In the genomic region with DNA sequence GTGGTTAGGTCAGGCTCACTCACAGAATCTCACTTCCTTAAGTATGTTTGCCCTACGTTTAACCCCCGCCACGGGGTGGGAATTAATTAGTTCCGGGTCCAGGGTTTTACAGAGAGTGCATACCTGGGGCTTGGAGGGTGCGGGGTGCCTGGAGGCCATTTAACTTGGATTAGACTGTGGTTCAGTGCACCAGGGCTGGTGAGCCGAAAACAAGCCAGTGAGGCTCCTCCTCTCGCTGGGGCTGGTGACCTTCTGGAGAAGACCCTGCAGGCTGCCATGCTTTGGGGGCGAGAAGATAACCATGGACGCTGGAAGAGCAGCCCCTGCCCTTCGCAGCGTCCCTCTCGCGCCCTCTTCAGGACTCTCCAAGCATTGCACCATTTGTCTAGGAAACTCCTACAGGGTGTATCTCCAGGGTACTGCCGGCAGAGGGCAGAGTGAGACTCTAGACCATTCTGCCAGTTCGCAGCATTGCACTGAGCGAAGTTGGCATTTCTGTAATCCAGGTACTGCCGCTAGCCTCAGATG, we compare ENCODE assay signal across 10 mouse cellular contexts. TPM values are rescaled to one million over a fixed set of nuclear protein-coding genes. Genes with fewer than 3 reads are reported as not detected.
DNase-seq lines count a peak whose midpoint lies in the region; ATAC-seq and TF ChIP-seq lines count a peak whose summit lies in the region.
"Had no signal": no experiment of that assay in that cellular context is flagged by ENCODE, and none has a peak within 500 bp of the region (broad histone marks: within the 10 kb centered on the region; RNA-seq: fewer than 3 reads in every experiment).

No protein-coding gene starts in this region.

- 35% methylated on average over 17 of the region's 17 CpGs for WGBS in intestine, embryonic 14.5 days
- WGBS in intestine, embryonic 16.5 days, result 33% methylated on average over 17 of the region's 17 CpGs
- 28% methylated on average over 17 of the region's 17 CpGs for WGBS in embryonic facial prominence, embryonic 11.5 days
- WGBS in hindbrain, postnatal 0 days, result 30% methylated on average over 17 of the region's 17 CpGs

- H3K4me1 ChIP-seq in intestine, embryonic 14.5 days (replicated peaks; ENCODE audit: control insufficient read depth, insufficient read depth, low read length), result no peaks in the 10 kb centered on the region
- no peaks in the 10 kb centered on the region for H3K4me1 ChIP-seq in intestine, embryonic 16.5 days (ENCODE audit: control insufficient read depth, insufficient read depth, low read length)
- no peaks in the 10 kb centered on the region for H3K4me1 ChIP-seq in embryonic facial prominence, embryonic 11.5 days (ENCODE audit: control insufficient read depth, insufficient read depth, low read length)
- no peaks in the 10 kb centered on the region for H3K4me1 ChIP-seq in hindbrain, postnatal 0 days (ENCODE audit: insufficient read depth, low read length)
- H3K4me1 ChIP-seq: embryonic facial prominence, embryonic 12.5 days had no signal

- no peaks in the 10 kb centered on the region for H3K9me3 ChIP-seq in intestine, embryonic 14.5 days (ENCODE audit: control insufficient read depth, low read length)
- no peaks in the 10 kb centered on the region for H3K9me3 ChIP-seq in intestine, embryonic 16.5 days (ENCODE audit: control insufficient read depth, low read length)
- no peaks in the 10 kb centered on the region for H3K9me3 ChIP-seq in embryonic facial prominence, embryonic 11.5 days (replicated peaks; ENCODE audit: control insufficient read depth, low read length)
- no peaks in the 10 kb centered on the region for H3K9me3 ChIP-seq in hindbrain, postnatal 0 days (ENCODE audit: low read length)
- H3K9me3 ChIP-seq: embryonic facial prominence, embryonic 12.5 days had no signal

- peak; percentile 73 for DNase-seq in intestine, embryonic 14.5 days (ENCODE audit: low spot score)
- DNase-seq in adrenal gland, postnatal 25 days, result peak; percentile 67
- DNase-seq in embryonic facial prominence, embryonic 11.5 days (ENCODE audit: low spot score), result peak; percentile 74
- peak; percentile 80 for DNase-seq in hindbrain, postnatal 0 days (ENCODE audit: low spot score)
- peak; percentile 32 for DNase-seq in left cerebral cortex, adult 11 months (ENCODE audit: low spot score)
- peak; percentile 74 for DNase-seq in mesoderm, embryonic 11.5 days (ENCODE audit: low read depth, low spot score)
- DNase-seq in testis, postnatal 14 days (ENCODE audit: low spot score), result peak; percentile 83

- ATAC-seq in intestine, embryonic 14.5 days (replicated peaks; ENCODE audit: low FRiP score, low TSS enrichment, low read depth), result no peak
- ATAC-seq in intestine, embryonic 16.5 days, result no peak
- ATAC-seq in embryonic facial prominence, embryonic 11.5 days (replicated peaks; ENCODE audit: insufficient number of reproducible peaks, low FRiP score, low TSS enrichment, low read depth), result peak; percentile 64
- ATAC-seq in hindbrain, postnatal 0 days, result peak; percentile 45; the same call in 1 of the 2 replicates

- no peak overlapping the region for H3K4me3 ChIP-seq in intestine, embryonic 14.5 days (ENCODE audit: low read depth, low read length)
- no peak overlapping the region for H3K4me3 ChIP-seq in intestine, embryonic 16.5 days (ENCODE audit: low read length)
- no peak overlapping the region for H3K4me3 ChIP-seq in embryonic facial prominence, embryonic 11.5 days (ENCODE audit: low read depth, low read length)
- no peak overlapping the region for H3K4me3 ChIP-seq in hindbrain, postnatal 0 days (ENCODE audit: low read length)
- H3K4me3 ChIP-seq: embryonic facial prominence, embryonic 12.5 days; myocyte had no signal

- no peak overlapping the region for H3K27ac ChIP-seq in intestine, embryonic 14.5 days (ENCODE audit: low read depth)
- no peak overlapping the region for H3K27ac ChIP-seq in intestine, embryonic 16.5 days (ENCODE audit: low read length)
- no peak overlapping the region for H3K27ac ChIP-seq in embryonic facial prominence, embryonic 11.5 days (replicated peaks; ENCODE audit: low read depth, low read length)
- no peak overlapping the region for H3K27ac ChIP-seq in hindbrain, postnatal 0 days
- H3K27ac ChIP-seq: embryonic facial prominence, embryonic 12.5 days had no signal

- no peak overlapping the region for H3K4me2 ChIP-seq in intestine, embryonic 14.5 days (ENCODE audit: low read length)
- no peak overlapping the region for H3K4me2 ChIP-seq in intestine, embryonic 16.5 days (ENCODE audit: low read depth, low read length)
- no peak overlapping the region for H3K4me2 ChIP-seq in embryonic facial prominence, embryonic 11.5 days (ENCODE audit: low read depth, low read length)
- H3K4me2 ChIP-seq in hindbrain, postnatal 0 days (ENCODE audit: low read depth, low read length), result no peak overlapping the region
- H3K4me2 ChIP-seq: embryonic facial prominence, embryonic 12.5 days had no signal

- no peaks in the 10 kb centered on the region for H3K36me3 ChIP-seq in intestine, embryonic 14.5 days (ENCODE audit: control insufficient read depth, insufficient read depth, low read length)
- no peaks in the 10 kb centered on the region for H3K36me3 ChIP-seq in intestine, embryonic 16.5 days (ENCODE audit: control insufficient read depth, insufficient read depth, low read length)
- no peaks in the 10 kb centered on the region for H3K36me3 ChIP-seq in embryonic facial prominence, embryonic 11.5 days (replicated peaks; ENCODE audit: control insufficient read depth, insufficient read depth, low read depth, low read length)
- H3K36me3 ChIP-seq in hindbrain, postnatal 0 days (ENCODE audit: insufficient read depth, low read length), result no peaks in the 10 kb centered on the region
- H3K36me3 ChIP-seq: embryonic facial prominence, embryonic 12.5 days had no signal

- no peak overlapping the region for H3K9ac ChIP-seq in intestine, embryonic 14.5 days (ENCODE audit: low read length)
- no peak overlapping the region for H3K9ac ChIP-seq in intestine, embryonic 16.5 days (ENCODE audit: low read depth, low read length)
- H3K9ac ChIP-seq in embryonic facial prominence, embryonic 11.5 days (replicated peaks; ENCODE audit: low read length), result no peak overlapping the region
- no peak overlapping the region for H3K9ac ChIP-seq in hindbrain, postnatal 0 days (replicated peaks; ENCODE audit: low read length)
- H3K9ac ChIP-seq: embryonic facial prominence, embryonic 12.5 days had no signal

- H3K27me3 ChIP-seq in intestine, embryonic 14.5 days (replicated peaks; ENCODE audit: control insufficient read depth, insufficient read depth, low read length), result no peaks in the 10 kb centered on the region
- H3K27me3 ChIP-seq in intestine, embryonic 16.5 days (replicated peaks; ENCODE audit: control insufficient read depth, insufficient read depth, low read length), result no peaks in the 10 kb centered on the region
- no peaks in the 10 kb centered on the region for H3K27me3 ChIP-seq in embryonic facial prominence, embryonic 11.5 days (ENCODE audit: control insufficient read depth, insufficient read depth, low read length)
- no peaks in the 10 kb centered on the region for H3K27me3 ChIP-seq in hindbrain, postnatal 0 days (ENCODE audit: insufficient read depth, low read length)
- H3K27me3 ChIP-seq: embryonic facial prominence, embryonic 12.5 days had no signal

- peak; percentile 85 for TF ChIP-seq CTCF in hindbrain, postnatal 0 days (IDR thresholded peaks at IDR 0.05; ENCODE audit: low read depth)

RNA-seq across cellular contexts. Expression of a gene that starts 28.4 kb away (rescaled TPM):
- polyA plus RNA-seq in intestine, embryonic 14.5 days (2014; fragmentation: Nextera tagmentation; extraction: Ambion mirVana), result 6.0 and 7.9 TPM in 2 replicates
- polyA plus RNA-seq in intestine, embryonic 16.5 days (2015; fragmentation: Nextera tagmentation; extraction: Ambion mirVana), result 2.6 and 2.8 TPM in 2 replicates
- 102 and 104 TPM in 2 replicates for total RNA-seq in adrenal gland, postnatal 25 days (2021)
- polyA plus RNA-seq in embryonic facial prominence, embryonic 11.5 days (2014; fragmentation: Nextera tagmentation; extraction: Ambion mirVana), result 12.3 and 13.2 TPM in 2 replicates
- total RNA-seq in hindbrain, postnatal 0 days (2014; rRNA removed), result 42.8 and 56.9 TPM in 2 replicates
- 9.5 and 10.6 TPM in 2 replicates for polyA plus RNA-seq in hindbrain, postnatal 0 days (2015; fragmentation: Nextera tagmentation; extraction: Ambion mirVana)

Comparison
In these comparisons a context has a peak if more than half of its experiments do, and no peak if none do; other contexts are left out.
1. ATAC-seq: peak in embryonic facial prominence, embryonic 11.5 days (single experiment) and hindbrain, postnatal 0 days (single experiment); none in intestine, embryonic 14.5 days (single experiment) and intestine, embryonic 16.5 days (single experiment).
2. DNase-seq: peak in every context shown above with its lines; median percentile 83 in testis, postnatal 14 days; 80 in hindbrain, postnatal 0 days; 74 in embryonic facial prominence, embryonic 11.5 days; 74 in mesoderm, embryonic 11.5 days; 73 in intestine, embryonic 14.5 days; 67 in adrenal gland, postnatal 25 days; 32 in left cerebral cortex, adult 11 months.